Mouse (Mus musculus): ENCODE measurements at regions not wholly inside any gene's neighbourhood (a gene's known extent, or its start where the extent isn't known, plus 50 kb on each side); places are given as distances from the start of the nearest gene placed in this dataset.

- TF ChIP-seq GATA1 (IDR thresholded peaks at IDR 0.05; ENCODE audit: borderline replicate concordance, low read length), result no peak
- TF ChIP-seq FLI1 (IDR thresholded peaks at IDR 0.05; ENCODE audit: low read length), result no peak
Observed at GRCm38 (mm10) chr11:6889660-6890185, 52.3 kb upstream of the Gm11983 start.

All from megakaryocyte, embryonic 14.5 days (primary cell).